Mouse (Mus musculus): ENCODE data around the gene Keap1.
"Not testable (repeated sequence)": the region's sequence is repeated elsewhere in the genome, so short reads cannot be mapped to it uniquely, and the experiment has no call there.

Gene Keap1

GRCm38 (mm10) chr9:21238733-21239464 lies at the start of gene Keap1:
Gene Keap1 (minus strand): TSS chr9:21239361.
- peak; percentile 76 to 83 for DNase-seq

- peak in 1 of 2 experiments; percentile 28 for DNase-seq
Measured at GRCm38 (mm10) chr9:21288404-21289336, 49.5 kb upstream of the Keap1 start.

- peak; percentile 95 to 97 for DNase-seq
Measured at GRCm38 (mm10) chr9:21287571-21288402, 48.6 kb upstream of the Keap1 start, which contains the start of gene Kri1. Gene Kri1 (minus strand): TSS chr9:21287969.

GRCm38 (mm10) chr9:21286753-21287152 lies 47.6 kb upstream of the Keap1 start:
- no peak for DNase-seq

- no peak for DNase-seq
Measured at GRCm38 (mm10) chr9:21283994-21284393, 44.8 kb upstream of the Keap1 start.

GRCm38 (mm10) chr9:21283591-21283990 lies 44.4 kb upstream of the Keap1 start:
- no peak for DNase-seq

- DNase-seq, result no peak
Measured at GRCm38 (mm10) chr9:21277776-21278175, 38.6 kb upstream of the Keap1 start.

- no peak for DNase-seq
Measured at GRCm38 (mm10) chr9:21276307-21276706, 37.1 kb upstream of the Keap1 start.

GRCm38 (mm10) chr9:21275727-21276126 lies 36.6 kb upstream of the Keap1 start:
- no peak for DNase-seq

- no peak for DNase-seq
Measured at GRCm38 (mm10) chr9:21275013-21275710, 36.0 kb upstream of the Keap1 start.

- no peak for DNase-seq
Measured at GRCm38 (mm10) chr9:21274336-21274735, 35.2 kb upstream of the Keap1 start.

- no peak for DNase-seq
Measured at GRCm38 (mm10) chr9:21273520-21274228, 34.5 kb upstream of the Keap1 start.

GRCm38 (mm10) chr9:21273094-21273493 lies 33.9 kb upstream of the Keap1 start:
- DNase-seq, result no peak

- DNase-seq, result no peak
Measured at GRCm38 (mm10) chr9:21272391-21272790, 33.2 kb upstream of the Keap1 start.

- DNase-seq, result not testable (repeated sequence)
Measured at GRCm38 (mm10) chr9:21269590-21269989, 30.4 kb upstream of the Keap1 start.

- peak in 1 of 2 experiments; percentile 5 for DNase-seq
Measured at GRCm38 (mm10) chr9:21268305-21268704, 29.1 kb upstream of the Keap1 start.

- no peak for DNase-seq
Measured at GRCm38 (mm10) chr9:21266889-21267288, 27.7 kb upstream of the Keap1 start.

GRCm38 (mm10) chr9:21265611-21266010 lies 26.4 kb upstream of the Keap1 start:
- DNase-seq, result no peak

- DNase-seq, result peak; percentile 97 to 99
Measured at GRCm38 (mm10) chr9:21265000-21265561, 25.9 kb upstream of the Keap1 start, which contains the start of gene Atg4d. Gene Atg4d (plus strand): TSS chr9:21265293.

- DNase-seq, result peak in 1 of 2 experiments; percentile 15
Measured at GRCm38 (mm10) chr9:21264272-21264999, 25.3 kb upstream of the Keap1 start.
